Comparison of ENCODE assay signal across 8 mouse cellular contexts in genomic region chr3:52196047-52196935, GRCm38 (mm10).
DNase-seq lines count a peak whose midpoint lies in the region; ATAC-seq and TF ChIP-seq lines count a peak whose summit lies in the region.

No protein-coding gene starts in this region.

- H3K9ac ChIP-seq in embryonic facial prominence, embryonic 13.5 days = peak overlapping the region; percentile 80
- peak overlapping the region; percentile 84 for H3K9ac ChIP-seq in heart, embryonic 13.5 days
- peak overlapping the region; percentile 76 for H3K9ac ChIP-seq in kidney, embryonic 16.5 days (replicated peaks; ENCODE audit: low read length)
- H3K9ac ChIP-seq in liver, embryonic 14.5 days (replicated peaks) = no peak overlapping the region

- peak; percentile 59 for ATAC-seq in embryonic facial prominence, embryonic 13.5 days (ENCODE audit: insufficient number of reproducible peaks, insufficient read depth, low FRiP score, low TSS enrichment, low read depth)
- peak; percentile 29; the same call in 1 of the 2 replicates for ATAC-seq in heart, embryonic 13.5 days (ENCODE audit: extremely low read depth, insufficient number of reproducible peaks, low FRiP score, low TSS enrichment)
- ATAC-seq in kidney, embryonic 16.5 days (ENCODE audit: low FRiP score, low TSS enrichment) = peak; percentile 83
- peak; percentile 21; the same call in 1 of the 2 replicates for ATAC-seq in liver, embryonic 14.5 days (ENCODE audit: insufficient read depth)

- H3K4me1 ChIP-seq in bone marrow, adult 2 months (ENCODE audit: control insufficient read depth, insufficient read depth, low read length) = no peaks in the 10 kb centered on the region; the same call in 1 of the 2 replicates
- peaks cover 38% of the 10 kb centered on the region for H3K4me1 ChIP-seq in embryonic facial prominence, embryonic 13.5 days
- H3K4me1 ChIP-seq in heart, embryonic 13.5 days = peaks cover 34% of the 10 kb centered on the region
- H3K4me1 ChIP-seq in kidney, embryonic 16.5 days (ENCODE audit: insufficient read depth, low read length) = peaks cover 40% of the 10 kb centered on the region
- peaks cover 0 to 7% of the 10 kb centered on the region in 2 experiments; a peak in 2 of 4 replicates for H3K4me1 ChIP-seq in liver, embryonic 14.5 days (replicated peaks; ENCODE audit: control insufficient read depth in 2 of 2, insufficient read depth in 2 of 2, low read length in 1 of 2)

- H3K9me3 ChIP-seq in embryonic facial prominence, embryonic 13.5 days = no peaks in the 10 kb centered on the region
- H3K9me3 ChIP-seq in heart, embryonic 13.5 days = no peaks in the 10 kb centered on the region
- no peaks in the 10 kb centered on the region for H3K9me3 ChIP-seq in kidney, embryonic 16.5 days (ENCODE audit: low read length)
- H3K9me3 ChIP-seq in liver, embryonic 14.5 days (ENCODE audit: control insufficient read depth, low read length) = no peaks in the 10 kb centered on the region

- H3K27me3 ChIP-seq in embryonic facial prominence, embryonic 13.5 days = no peaks in the 10 kb centered on the region
- H3K27me3 ChIP-seq in heart, embryonic 13.5 days (replicated peaks) = no peaks in the 10 kb centered on the region
- H3K27me3 ChIP-seq in kidney, embryonic 16.5 days (ENCODE audit: insufficient read depth, low read length) = no peaks in the 10 kb centered on the region; the same call in 1 of the 2 replicates
- no peaks in the 10 kb centered on the region for H3K27me3 ChIP-seq in liver, embryonic 14.5 days (ENCODE audit: control insufficient read depth, insufficient read depth, low read length)
- H3K27me3 ChIP-seq in splenic B cell, adult 2 months (ENCODE audit: control insufficient read depth, insufficient read depth, low read length, poor library complexity, severe bottlenecking) = no peaks in the 10 kb centered on the region

- TF ChIP-seq EP300 in liver, embryonic 14.5 days (IDR thresholded peaks at IDR 0.05; ENCODE audit: low read depth) = no peak

- peak overlapping the region; percentile 4 for H3K4me3 ChIP-seq in bone marrow, adult 2 months (replicated peaks; ENCODE audit: control insufficient read depth, low read depth, low read length)
- H3K4me3 ChIP-seq in embryonic facial prominence, embryonic 13.5 days = peak overlapping the region; percentile 51
- H3K4me3 ChIP-seq in heart, embryonic 13.5 days = peak overlapping the region; percentile 57
- peak overlapping the region; percentile 49 for H3K4me3 ChIP-seq in kidney, embryonic 16.5 days (ENCODE audit: low read length)
- peak overlapping the region; percentile 9 to 32; a peak in 3 of 4 replicates for H3K4me3 ChIP-seq in liver, embryonic 14.5 days (ENCODE audit: insufficient read depth in 1 of 2, low read depth in 2 of 2, low read length in 2 of 2)

- WGBS in bone marrow, adult 2 months = 6% methylated on average over 38 of the region's 39 CpGs
- WGBS in embryonic facial prominence, embryonic 13.5 days = 4% methylated on average over 30 of the region's 39 CpGs
- WGBS in heart, embryonic 13.5 days = 4% methylated on average over 33 of the region's 39 CpGs
- 3% methylated on average over 32 of the region's 39 CpGs for WGBS in kidney, embryonic 16.5 days
- 4% methylated on average over 33 of the region's 39 CpGs for WGBS in liver, embryonic 14.5 days (ENCODE audit: insufficient replicate concordance)

- peak overlapping the region; percentile 78 for H3K4me2 ChIP-seq in embryonic facial prominence, embryonic 13.5 days
- peak overlapping the region; percentile 79 for H3K4me2 ChIP-seq in heart, embryonic 13.5 days
- H3K4me2 ChIP-seq in kidney, embryonic 16.5 days (replicated peaks; ENCODE audit: low read depth, low read length) = peak overlapping the region; percentile 68
- H3K4me2 ChIP-seq in liver, embryonic 14.5 days (ENCODE audit: low read depth) = peak overlapping the region; percentile 61

- peak; percentile 55 for DNase-seq in A20 (ENCODE audit: low read depth, low spot score)
- DNase-seq in liver, embryonic 14.5 days (ENCODE audit: low read depth in 3 of 3, low spot score in 3 of 3) = peak in 1 of 3 experiments; percentile 30
- DNase-seq in natural killer cell, adult 2 months (ENCODE audit: low spot score in 2 of 2) = peak; percentile 41 to 70
- DNase-seq in splenic B cell, adult 2 months (ENCODE audit: low read depth, low spot score) = peak; percentile 83

- H3K36me3 ChIP-seq in embryonic facial prominence, embryonic 13.5 days = no peaks in the 10 kb centered on the region
- no peaks in the 10 kb centered on the region for H3K36me3 ChIP-seq in heart, embryonic 13.5 days
- no peaks in the 10 kb centered on the region for H3K36me3 ChIP-seq in kidney, embryonic 16.5 days (ENCODE audit: insufficient read depth, low read length)
- H3K36me3 ChIP-seq in liver, embryonic 14.5 days (replicated peaks; ENCODE audit: control insufficient read depth, insufficient read depth, low read depth) = no peaks in the 10 kb centered on the region
- no peaks in the 10 kb centered on the region for H3K36me3 ChIP-seq in splenic B cell, adult 2 months (ENCODE audit: control insufficient read depth, insufficient read depth, low read length, poor library complexity, severe bottlenecking)

- TF ChIP-seq POLR2A in bone marrow, adult 2 months (IDR thresholded peaks at IDR 0.05; ENCODE audit: borderline replicate concordance, control insufficient read depth, low read depth, low read length) = no peak

- H3K27ac ChIP-seq in bone marrow, adult 2 months (ENCODE audit: control insufficient read depth, insufficient read depth, low read depth, low read length, poor library complexity) = no peak overlapping the region; the same call in 1 of the 2 replicates
- peak overlapping the region; percentile 71 for H3K27ac ChIP-seq in embryonic facial prominence, embryonic 13.5 days
- peak overlapping the region; percentile 6; the same call in 1 of the 2 replicates for H3K27ac ChIP-seq in heart, embryonic 13.5 days (replicated peaks)
- H3K27ac ChIP-seq in kidney, embryonic 16.5 days (ENCODE audit: low read length) = peak overlapping the region; percentile 73
- no peak overlapping the region for H3K27ac ChIP-seq in liver, embryonic 14.5 days

- TF ChIP-seq CTCF in bone marrow, adult 2 months (IDR thresholded peaks at IDR 0.05; ENCODE audit: control insufficient read depth, insufficient read depth, low read length) = peak; percentile 93
- peak; percentile 88 for TF ChIP-seq CTCF in liver, embryonic 14.5 days (IDR thresholded peaks at IDR 0.05; ENCODE audit: low read depth)

Comparison
In these comparisons a context has a peak if more than half of its experiments do, and no peak if none do; other contexts are left out.
1. H3K27ac ChIP-seq: peak in embryonic facial prominence, embryonic 13.5 days (single experiment), heart, embryonic 13.5 days (single experiment) and kidney, embryonic 16.5 days (single experiment); none in bone marrow, adult 2 months (single experiment) and liver, embryonic 14.5 days (single experiment).
2. H3K4me3 ChIP-seq: peak in every context shown above with its lines; median percentile 57 in heart, embryonic 13.5 days; 51 in embryonic facial prominence, embryonic 13.5 days; 49 in kidney, embryonic 16.5 days; 20 in liver, embryonic 14.5 days; 4 in bone marrow, adult 2 months.
3. ATAC-seq: peak in every context shown above with its lines; median percentile 83 in kidney, embryonic 16.5 days; 59 in embryonic facial prominence, embryonic 13.5 days; 29 in heart, embryonic 13.5 days; 21 in liver, embryonic 14.5 days.
4. Peak in every context shown above with its lines, with median percentiles within 50 percentile points of each other: H3K4me2 ChIP-seq.